Mouse (Mus musculus) lung, postnatal 0 days (tissue): ENCODE measurements at regions not wholly inside any gene's neighbourhood (a gene's known extent, or its start where the extent isn't known, plus 50 kb on each side); places are given as distances from the start of the nearest gene placed in this dataset.

Experiments
- CTCF ChIP-seq: IDR thresholded peaks from 2 replicates; pipeline ENCODE4 v1.5.1; 2016; ENCODE audit warnings: antibody characterized with exemption, mild to moderate bottlenecking
- EP300 ChIP-seq: IDR thresholded peaks from 2 replicates; pipeline ENCODE4 v1.6.1; 2016; ENCODE audit warnings: antibody characterized with exemption, mild to moderate bottlenecking, control low read depth

DNA sequence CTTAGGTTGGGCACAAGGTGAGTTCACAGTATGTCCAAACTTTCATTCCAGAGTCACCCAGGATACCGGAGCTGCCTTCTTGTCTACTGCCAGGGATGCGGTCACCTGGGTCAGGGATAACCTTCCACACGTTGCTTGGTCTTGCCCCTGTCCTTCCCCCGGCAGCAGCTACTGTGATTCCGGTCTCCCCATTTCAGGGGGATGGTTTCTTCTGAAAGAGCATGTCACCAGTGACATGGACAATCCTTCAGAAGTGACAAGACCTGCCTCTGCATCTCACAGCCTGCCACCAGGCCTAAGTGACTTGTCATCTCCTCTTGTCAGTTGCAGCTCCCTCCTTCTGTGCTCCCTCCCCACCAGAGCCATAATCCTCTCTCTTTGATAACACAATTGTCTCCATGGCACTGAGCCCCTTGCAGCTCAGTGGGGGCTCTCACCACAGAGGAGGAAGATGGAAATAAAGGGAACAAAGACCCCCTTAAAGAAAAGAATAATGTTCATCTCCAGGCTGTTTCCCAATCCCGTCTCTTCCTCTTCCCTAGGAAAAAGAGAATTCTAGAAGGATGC lies 234.9 kb upstream of the 4931429L15Rik start:
- TF ChIP-seq CTCF (no peak), EP300 (no peak)
